Mouse (Mus musculus): ENCODE data around the gene Large2.

DNA sequence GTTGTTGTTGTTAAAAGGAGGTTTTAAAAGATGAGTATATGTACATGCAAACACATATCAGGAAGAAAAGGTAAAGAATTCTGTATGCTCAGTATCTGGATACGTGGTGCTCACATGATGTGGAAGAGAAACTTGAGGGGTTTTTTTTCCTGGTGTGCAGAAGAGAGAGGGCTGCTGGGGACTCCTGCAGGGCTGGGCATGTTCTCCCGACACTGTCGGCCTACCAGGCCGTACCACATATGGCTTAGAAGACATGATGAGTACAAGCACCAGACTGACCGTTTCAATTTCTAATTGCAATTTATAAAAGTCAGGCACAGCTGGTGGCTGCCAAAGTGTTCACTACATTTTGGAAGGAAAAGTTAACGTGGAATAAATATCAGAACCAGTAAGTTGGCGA is 49.0 kb downstream of the Large2 start:
- no peak for TF ChIP-seq CTCF (IDR thresholded peaks at IDR 0.05; ENCODE audit: extremely low read depth, insufficient read depth, low read length)
- TF ChIP-seq POLR2A (IDR thresholded peaks at IDR 0.05; ENCODE audit: extremely low read depth, insufficient read depth, low read length): no peak
